Mouse (Mus musculus) lung, postnatal 10 days (tissue): ENCODE measurements around the gene Mrpl22.
A peak's percentile ranks its signal among the peaks of the same experiment; 100 is the strongest.
"Not testable (repeated sequence)": the region's sequence is repeated elsewhere in the genome, so short reads cannot be mapped to it uniquely, and the experiment has no call there.

Source experiments
- DNase-seq: peaks from one replicate; pipeline ENCODE4 v3.0.0; 2021

The Mrpl22 gene

DNA sequence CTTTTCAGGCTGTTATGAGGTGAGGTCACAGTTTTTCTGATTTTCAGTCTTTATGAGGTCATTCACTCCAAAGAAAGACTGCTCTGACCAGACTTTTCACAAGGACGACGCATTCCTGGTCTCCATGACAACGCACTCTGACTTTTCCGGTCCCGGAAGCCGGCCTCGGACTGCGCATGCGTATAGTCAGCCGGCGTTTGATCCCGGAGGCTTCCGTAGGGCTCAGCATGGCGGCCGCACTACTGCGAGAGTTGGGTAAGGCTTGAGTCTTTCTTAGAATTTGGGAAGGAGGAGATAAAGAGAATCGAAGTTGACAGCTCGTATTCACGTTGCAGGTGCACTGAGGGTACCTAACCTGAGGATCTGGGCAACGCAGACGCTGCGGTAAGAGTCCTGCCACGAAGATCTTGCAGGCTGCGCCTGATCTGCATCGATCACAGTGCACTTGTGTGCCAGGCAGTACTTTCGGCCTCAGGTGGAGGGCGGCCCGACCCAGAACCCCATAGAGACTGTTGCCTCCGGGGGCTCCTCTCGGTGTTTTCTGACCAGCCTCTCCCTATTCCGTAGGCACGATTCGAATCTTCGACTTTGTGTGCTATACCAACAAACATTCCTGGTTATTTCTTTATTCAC is at the start of gene Mrpl22:
Mrpl22 (plus strand) TSS at position 203 of the 633 bp plus-strand sequence.
- DNase-seq = peak; percentile 98

DNA sequence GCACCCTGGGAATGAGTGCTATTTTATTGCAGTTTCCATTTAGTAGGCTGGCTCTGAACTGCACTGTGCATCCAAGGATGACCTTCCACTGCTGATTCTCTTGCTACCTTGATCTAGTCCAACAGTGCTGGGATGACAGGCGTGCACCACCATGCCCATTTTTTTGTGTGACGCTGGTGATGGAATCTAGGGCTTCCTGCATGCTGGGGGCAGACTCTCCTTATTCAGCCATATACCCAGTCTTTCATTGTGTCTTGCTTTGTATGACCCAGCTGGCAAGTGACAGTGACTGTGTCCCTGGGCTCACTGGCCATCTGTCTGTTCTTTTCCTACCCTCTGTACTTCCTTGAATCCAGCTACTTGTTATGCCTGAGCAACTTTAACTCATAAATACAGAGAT is 47.8 kb upstream of the Mrpl22 start:
- no peak for DNase-seq

DNA sequence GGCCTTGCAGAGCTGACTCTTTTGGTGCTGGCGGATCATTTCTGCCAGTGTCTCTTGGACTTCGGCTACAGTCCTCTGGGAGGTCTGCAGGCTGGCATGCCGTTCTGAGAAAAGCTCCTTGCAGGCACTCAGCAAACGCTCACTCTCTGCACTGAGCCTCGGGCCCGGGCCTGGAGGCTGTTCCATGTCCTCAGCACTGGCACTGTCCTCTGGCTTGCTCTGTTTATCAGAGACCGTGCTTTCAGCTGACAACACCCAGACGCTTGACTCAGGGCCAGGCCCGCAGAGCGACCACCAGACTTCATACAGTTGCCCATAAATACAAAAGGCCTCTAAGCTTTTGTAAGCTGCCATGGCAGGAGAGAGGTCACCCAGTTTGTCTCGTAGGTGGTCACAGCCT is 46.4 kb upstream of the Mrpl22 start:
- DNase-seq = peak; percentile 22

DNA sequence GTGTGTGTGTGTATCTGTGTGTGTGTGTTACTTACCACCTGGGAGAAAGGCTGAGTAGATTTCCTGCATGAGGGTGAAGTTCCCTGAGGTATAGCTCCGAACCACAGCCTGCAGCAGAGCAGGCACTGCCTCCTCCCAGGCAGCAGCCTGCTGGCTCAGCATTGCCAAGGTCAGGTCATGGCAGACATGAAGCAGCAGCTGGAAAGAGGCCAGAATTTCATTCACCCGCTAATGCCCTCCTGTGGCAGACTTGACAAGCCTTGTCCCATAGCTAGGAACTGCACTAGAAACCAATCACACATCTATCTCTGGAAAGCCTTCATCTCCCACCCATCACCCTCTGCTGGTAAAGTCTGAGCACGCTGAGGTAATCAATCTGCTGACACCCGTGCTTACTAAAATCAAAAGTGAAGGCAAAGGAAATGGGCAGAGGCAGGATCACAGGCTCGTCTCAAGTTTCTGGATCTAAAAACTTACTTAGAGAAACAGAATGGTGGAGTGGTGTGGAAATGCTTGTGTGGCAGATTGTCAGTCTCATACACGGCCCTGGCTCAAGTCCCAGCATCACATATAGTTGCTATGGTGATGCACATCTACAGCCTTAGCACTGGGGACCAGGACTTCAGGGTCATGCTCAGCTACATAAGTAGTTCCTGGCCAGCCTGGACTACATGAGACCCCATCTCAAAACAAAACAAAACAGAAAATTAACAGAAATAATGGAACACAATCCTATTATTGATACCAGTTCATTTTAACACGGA is 44.9 kb upstream of the Mrpl22 start:
- peak; percentile 73 for DNase-seq

DNA sequence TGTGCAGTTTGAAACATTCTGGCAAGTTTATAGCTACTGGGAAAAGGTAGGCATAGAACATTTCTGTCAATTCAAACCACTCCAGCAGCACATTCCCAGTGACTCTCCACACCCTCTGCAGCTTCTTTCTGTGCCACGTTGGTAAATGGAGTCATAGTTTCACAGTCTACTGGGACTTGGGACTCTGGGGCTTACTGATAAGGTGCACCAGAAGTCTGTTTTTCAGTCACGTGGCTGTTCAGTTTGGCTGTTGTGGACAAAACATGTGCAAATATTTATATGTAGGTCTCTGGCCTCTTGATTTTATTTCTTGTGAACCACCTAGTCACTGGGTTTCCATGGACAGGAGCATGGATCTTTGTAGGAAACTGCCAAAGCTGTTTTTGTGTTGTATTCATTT is 43.9 kb upstream of the Mrpl22 start:
- no peak for DNase-seq

DNA sequence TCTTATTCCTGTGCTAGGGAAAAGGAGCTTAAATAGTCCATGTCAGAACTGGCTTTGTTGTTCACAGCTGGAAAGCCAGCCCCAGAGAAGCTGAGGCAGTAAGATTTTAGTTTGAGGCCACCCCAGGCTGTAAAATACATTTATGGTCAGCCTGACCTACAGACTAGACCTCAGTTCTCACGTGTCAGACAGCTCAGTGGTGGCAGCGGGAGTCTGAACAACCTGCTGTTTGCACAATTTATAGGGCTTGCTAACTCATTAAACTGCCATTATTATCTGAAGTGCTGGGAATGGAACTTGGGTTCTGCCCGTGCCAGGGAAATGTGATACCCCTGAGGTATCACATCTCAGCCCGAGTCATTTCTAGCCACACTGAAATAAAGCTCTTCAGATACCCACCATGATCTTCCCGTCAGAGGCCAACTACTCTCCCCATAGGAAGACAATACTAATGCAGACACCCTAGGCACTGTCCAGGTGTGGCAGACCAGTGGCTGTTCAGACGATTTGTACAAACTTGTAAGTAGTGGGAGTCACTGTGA is 42.1 kb upstream of the Mrpl22 start:
- DNase-seq = no peak

DNA sequence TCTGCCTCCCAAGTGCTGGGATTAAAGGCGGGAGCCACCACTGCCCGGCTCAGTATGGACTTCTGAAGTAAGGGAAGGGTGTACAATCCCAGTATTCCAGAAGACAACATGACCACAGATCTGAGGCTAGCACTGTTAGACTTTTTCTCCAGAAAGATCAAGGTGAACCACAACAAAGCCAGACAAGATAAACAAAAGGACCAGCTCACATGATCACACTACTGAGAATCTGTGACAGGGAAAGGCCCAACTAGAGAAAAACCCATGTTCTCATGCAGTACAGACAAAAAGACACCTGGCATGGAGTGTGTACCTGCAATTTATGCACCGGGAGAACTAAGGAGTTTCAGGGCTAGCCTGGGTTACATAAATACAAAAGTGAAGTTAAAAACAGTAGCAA is 39.4 kb upstream of the Mrpl22 start:
- DNase-seq = no peak

DNA sequence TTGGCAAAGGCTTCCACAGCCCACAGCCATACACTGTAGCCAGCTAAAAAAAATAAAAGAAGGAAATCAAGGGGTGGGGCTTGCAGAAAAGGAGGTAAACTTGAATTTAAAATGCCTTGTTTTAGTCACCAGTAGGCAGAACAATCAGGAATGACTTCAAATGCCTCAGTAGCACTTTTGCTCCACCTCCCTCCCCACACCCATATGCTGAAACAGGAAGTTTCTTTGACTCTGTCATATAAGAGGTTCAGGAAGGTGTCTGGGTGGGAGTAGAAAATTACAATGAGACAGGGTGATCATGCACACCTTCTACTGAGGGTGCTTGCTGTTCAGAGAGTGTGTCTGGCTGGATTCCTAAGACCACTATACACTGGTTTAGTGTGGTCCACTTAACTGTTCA is 36.6 kb upstream of the Mrpl22 start:
- DNase-seq = no peak

DNA sequence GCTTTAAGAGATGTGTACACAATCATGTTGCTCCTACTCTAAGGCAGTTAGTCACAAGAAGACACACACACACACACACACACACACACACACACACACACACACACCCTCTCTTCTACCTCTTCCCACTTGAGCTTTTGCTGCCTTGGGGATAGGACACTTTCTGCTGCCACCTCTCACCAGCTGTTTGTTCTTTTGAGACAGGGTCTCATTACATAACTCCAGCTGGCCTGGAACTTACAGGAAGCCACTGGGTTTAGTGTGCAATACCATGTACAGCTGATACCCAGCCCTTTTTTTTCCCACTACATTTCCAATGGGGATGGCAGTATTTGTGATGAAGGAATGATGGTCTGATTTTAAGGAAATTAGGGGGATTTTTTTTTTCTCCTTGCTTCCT is 36.2 kb upstream of the Mrpl22 start:
- peak; percentile 18 for DNase-seq

DNA sequence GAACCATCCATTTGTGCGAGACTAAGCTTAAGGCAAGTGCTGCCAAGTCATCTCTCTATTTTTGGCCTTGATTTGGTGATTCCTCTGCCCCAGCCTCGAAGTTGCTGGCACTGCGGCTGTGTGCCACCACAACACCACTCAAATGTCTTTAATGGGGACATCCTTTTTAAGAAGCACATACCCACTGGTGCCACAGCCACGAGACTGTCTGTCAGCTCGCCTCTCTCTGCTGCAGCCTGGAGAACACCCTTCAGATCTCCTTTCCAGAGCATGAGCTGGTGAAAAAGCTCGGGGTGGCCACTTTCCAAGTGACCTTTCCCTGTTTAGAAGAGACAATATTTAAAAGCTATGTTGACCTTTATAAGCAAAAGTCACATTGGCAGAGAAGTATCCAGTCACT is 34.8 kb upstream of the Mrpl22 start:
- DNase-seq = no peak

DNA sequence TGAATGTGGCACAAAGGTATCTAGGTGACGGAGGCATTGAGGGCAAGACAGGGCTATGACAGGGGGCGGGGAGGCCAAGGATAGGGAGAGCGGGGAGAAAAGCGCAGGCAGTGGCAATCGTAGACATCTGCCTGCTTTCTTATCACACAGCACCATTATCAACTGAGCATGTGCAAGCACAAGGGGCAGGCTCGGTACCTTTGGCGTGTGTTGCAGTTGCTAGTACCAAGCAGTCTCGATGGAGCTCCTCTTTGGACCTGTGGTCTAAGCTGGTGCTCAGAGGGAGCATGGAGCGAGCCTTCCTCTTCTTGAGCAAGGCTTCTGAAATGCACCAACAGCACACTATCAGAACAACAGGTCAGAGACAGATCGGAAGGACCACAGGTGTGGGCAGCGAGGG is 32.6 kb upstream of the Mrpl22 start:
- no peak for DNase-seq

DNA sequence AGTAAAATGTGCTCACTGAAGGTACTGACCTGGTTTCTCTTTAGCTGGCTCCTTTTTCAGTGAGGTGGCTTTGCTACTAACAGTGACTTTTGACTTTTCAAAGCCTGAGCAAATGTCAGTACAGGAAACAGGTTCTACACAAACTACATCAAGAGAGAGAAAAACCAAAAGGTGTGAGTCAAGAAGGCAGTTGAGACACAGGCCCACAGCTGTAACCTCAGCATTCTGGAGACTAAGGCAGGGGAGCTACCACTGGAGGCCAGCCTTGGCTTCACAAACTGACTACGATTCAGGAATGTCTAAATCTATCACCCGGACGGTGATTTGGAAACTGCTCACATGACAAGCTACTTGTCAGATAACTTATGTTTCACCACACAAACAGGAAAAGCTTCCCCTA is 32.0 kb upstream of the Mrpl22 start:
- DNase-seq = no peak

DNA sequence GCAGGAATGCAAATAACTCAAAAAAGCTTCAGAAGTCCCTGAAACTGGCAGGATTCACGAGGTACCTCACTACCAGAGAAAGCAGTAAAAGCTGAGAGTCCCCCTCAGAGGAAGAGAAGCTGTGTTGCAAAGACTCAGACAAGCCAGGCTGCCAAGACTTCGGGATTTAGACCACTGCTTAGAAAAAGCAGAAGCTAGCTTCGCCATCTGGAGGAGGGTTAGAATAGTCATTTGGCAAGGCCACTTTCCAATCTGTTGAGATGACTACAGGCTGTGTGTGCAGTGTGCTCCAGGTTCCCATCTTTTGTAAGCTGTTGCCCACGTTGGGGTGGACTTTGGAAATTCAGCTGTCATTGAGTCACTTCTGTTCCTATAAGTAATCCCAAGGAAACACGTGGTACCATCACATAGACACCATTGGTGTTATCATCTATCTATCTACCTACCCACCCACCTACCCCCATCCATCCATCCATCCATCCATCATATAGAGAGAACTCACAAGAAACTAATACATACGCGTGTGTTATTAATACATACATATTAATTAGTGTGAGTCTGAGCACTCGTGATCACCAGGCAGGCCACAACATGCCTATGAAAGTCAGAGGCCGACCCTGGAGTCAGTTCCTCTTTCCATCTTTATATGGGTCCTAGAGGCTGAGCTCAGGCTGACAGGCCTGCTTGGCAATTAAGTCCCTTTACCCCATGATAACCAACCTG is 27.6 kb upstream of the Mrpl22 start:
- DNase-seq = no peak

DNA sequence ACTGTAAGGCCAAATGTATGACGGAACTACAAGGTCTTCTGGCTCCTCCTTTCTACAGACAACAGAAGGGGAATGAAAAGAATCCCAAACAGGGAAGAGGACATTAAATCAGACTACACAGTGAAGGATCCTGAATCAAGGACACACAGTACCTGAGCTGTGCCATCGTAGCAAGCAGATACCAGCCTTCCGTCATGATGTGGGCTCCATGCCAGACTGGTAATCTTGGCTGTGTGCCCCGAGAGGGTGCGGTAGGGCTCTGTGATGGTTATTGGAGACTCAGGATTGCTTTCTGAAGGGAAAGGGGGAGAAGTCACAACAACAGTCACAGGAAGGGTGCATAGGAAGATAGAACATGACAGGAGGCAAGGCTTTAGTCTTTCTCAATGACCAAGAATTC is 25.2 kb upstream of the Mrpl22 start:
- no peak for DNase-seq

DNA sequence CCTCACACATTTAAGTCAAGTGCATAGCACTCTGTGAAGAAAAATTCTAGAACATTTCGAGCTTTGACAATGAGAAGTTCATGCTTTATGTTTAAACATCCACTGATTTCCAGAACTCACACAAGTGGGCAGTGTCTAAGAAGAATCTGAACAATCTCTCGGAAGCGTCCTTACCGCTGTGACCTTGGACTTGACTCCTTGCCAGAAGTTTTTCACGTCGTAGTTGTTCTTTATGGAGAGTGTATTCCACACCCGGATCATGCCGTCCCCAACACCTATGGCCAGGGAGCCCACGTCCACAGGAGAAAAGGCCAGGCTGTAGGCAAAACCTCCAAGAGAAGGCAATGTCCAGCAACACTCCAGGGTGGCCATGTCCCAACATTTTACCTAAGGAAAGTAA is 16.0 kb upstream of the Mrpl22 start:
- no peak for DNase-seq

DNA sequence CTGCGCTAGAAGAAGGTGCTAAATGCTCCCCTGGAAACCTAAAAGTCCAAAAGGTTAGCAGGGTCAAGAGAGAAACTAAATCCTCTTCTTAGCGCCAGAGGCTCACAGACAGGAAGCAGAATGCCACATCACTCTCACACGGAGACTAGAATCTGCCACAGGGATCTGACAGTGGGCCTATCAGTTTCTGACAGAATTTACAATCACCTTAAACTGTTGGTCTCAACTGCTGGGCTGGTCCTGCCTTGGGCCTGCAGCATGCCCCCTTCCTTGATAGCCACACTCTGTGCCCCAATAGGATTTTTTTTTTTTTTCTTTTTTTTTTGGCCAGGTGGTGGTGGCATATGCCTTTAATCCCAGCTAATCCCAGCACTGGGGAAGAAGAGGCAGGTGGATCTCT is 14.6 kb upstream of the Mrpl22 start:
- DNase-seq = no peak

DNA sequence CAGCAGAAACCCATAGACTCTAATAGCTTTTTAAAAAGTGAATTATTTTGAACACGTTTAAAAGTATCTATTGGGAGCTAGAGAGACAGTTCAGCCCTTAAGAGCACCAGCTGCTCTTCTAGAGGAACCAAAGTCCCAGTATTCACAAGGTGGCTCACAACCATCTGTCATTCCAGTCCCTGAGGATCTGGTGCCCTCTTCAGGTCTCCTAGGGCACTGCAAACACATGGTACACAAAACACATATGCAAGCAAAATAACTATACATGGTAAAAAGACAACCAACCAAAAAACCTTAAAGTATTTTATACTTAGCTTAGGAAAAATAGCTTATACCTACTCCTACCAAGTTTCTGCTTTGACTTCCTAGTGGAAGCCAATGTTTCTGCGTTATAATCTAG is 6.4 kb upstream of the Mrpl22 start:
- DNase-seq = no peak

DNA sequence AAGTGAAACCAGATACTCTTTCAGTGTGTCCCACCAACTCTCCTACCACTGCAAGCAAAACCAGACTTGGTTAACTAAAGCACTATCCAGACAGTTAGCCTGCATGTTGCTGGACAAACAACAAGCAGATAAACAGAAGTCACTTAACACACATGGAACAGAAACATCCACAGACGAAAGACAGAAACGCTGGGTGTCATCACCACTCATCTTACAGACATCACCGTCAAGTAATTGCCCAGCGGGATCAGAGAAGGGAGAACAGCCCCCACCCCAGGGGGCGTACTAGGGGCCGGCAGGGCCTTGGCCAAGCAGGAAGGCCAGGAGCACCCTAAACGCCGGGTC is 3.7 kb upstream of the Mrpl22 start:
- no peak for DNase-seq

DNA sequence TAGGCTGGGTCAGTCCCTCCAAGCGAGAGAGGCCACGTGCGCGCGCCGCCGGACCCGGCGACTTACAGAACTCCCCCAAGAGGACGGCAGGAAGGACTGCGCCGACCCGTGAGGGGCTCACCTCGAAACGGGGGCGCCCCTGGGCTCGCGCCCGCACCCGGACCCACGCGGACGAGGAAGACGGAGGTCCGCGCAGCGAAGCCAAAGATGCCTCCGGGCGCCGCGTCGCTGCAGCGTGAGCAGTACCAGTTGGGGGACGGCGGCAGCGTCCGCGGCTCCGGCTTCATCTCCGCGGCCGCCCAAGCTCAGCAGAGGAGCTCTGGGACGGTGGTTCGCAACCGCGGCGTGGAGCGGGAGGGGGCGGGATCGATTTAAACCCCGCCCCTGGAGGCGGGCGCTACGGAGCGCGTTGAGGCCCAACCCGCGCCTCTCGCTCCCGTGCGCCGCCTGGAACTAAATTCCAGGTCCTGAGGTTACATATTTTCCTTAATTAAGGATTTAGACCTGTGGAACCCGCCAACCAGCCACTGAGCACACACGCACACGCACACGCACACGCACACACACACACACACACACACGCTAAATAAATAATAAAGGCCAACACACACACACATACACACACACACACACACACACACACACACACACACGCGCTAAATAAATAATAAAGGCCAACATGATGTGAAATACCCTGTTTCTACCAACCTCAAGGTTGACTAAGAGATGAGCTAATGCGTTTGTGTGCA is 3.1 kb upstream of the Mrpl22 start, which contains the start of gene Gemin5:
Gemin5 (minus strand) TSS at position 373 of the 749 bp plus-strand sequence.
- DNase-seq = peak; percentile 88

DNA sequence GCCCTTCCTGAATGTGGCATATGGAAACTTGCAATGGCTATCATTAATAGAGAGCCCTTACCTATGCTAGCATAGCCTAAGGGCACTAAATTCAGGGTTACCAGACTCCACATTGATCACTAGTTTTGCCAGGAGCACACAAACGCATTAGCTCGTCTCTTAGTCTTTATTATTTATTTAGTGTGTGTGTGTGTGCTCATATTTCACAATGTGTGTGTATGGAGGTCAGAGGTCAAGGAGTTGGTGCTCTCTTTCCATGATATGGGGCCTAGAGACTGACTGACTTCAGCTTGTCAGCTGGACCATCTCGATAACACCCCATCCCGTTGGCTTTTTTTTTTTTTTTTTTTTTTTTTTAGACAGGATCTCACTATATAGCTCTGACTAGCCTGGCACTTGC is 1.8 kb upstream of the Mrpl22 start:
- DNase-seq = no peak

DNA sequence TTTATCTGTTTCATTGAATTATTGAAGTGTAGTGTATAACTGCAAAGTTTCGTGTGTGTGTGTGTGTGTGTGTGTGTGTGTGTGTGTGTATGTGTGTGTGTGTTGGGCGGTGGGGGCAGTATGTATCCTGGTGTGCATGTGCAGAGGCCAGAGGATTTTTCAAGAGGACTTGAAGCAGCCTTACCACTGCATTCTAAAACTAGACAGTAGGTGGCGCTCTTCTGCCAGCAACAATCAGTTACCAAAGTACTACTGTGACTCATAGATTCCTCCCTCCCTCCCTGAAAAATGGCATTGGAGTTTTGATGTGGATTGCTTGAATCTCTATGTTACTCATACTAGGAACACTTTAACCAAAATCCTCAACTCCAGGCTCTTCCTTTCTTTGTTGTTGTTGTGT is 8.1 kb downstream of the Mrpl22 start:
- DNase-seq = peak; percentile 86

DNA sequence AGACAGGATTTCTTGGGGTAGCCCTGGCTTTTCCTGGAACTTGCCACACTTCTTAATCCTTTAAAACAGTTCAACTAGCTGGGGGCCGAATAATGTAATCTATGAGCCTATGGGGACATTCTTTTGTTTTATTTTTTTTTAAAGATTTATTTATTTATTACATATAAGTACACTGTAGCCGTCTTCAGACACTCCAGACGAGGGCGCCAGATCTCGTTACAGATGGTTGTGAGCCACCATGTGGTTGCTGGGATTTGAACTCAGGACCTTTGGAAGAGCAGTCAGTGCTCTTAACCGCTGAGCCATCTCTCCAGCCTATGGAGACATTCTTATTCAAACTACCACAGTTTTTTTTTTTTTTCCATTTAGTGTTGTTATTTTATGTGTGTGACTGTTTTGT is 8.5 kb downstream of the Mrpl22 start:
- not testable (repeated sequence) for DNase-seq

DNA sequence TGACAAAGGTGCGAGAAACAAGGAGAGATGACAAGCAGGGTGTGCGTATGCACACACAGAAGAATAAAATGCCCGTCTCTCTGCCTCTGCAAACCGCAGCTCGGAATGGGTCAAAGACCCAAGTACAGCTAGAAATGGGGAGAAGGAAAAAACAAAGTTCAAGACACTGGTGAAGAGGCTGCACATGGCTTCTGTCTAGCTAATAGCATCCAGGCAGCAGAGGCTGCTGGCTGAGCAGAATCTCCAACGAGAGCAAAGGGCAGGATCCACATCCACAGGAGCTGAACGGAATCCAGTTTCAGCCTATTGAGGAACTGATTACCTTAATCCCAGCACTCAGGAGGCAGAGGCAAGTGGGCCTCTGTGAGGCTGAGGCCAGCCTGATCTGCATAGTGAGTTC is 9.3 kb downstream of the Mrpl22 start:
- no peak for DNase-seq
